Mouse (Mus musculus) lung, postnatal 0 days (tissue): ENCODE results near the gene Acsm1.

Experiments used
- CTCF ChIP-seq: IDR thresholded peaks from 2 replicates; pipeline ENCODE4 v1.5.1; 2016; ENCODE audit warnings: antibody characterized with exemption, mild to moderate bottlenecking
- EP300 ChIP-seq: IDR thresholded peaks from 2 replicates; pipeline ENCODE4 v1.6.1; 2016; ENCODE audit warnings: antibody characterized with exemption, mild to moderate bottlenecking, control low read depth

DNA sequence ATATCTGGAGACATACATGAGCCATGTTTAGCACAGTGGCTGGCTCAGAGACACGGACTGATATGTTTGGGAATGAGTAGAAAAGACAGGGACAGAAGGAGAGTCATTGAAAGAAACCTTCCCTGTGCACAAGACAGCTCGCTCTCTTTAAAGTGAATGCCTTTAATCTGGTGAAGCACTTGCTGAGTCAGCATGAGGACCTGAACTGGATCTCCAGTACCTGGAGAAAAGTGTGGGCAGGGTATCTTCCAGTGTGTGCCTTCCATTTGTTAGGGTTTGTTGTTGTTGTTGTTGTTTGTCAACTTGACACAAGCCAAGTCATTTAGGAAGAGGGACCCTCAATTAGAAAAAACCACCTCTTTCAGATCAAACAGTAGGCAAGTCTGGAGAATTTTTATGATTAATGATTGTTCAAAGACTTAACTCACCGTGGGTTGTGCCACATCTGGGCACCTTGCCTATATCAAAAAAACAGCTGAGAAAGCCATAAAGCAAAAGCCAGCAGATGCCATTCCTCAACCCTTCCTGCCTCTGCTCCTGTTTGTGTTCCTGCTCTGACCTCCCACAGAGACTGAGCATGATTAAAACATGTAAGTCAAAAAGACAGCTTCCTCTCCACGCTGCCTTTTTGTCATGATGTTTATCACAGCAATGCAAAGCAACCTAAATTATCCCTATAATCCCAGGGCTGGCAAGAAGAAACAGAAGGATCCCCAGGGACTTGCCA lies 11.5 kb downstream of the Acsm1 start:
- TF ChIP-seq CTCF (no peak), EP300 (no peak)
